Mouse (Mus musculus): ENCODE results near the gene Ttc23. TPM values are rescaled to one million over a fixed set of nuclear protein-coding genes. Genes with fewer than 3 reads are reported as not detected.

The Ttc23 gene
- polyA plus RNA-seq, 1 experiment from 2014 or later, result 6.0 TPM

GRCm38 (mm10) chr7:67617646-67618045 lies 29.6 kb upstream of the Ttc23 start:
- Histone ChIP-seq H3K27ac (ENCODE audit: low read length) (no peak overlapping the region), H3K36me3 (ENCODE audit: control insufficient read depth, insufficient read depth) (no peaks in the 10 kb centered on the region), H3K4me3 (ENCODE audit: low read depth, low read length) (no peak overlapping the region), H3K4me1 (ENCODE audit: control insufficient read depth, low read depth, low read length) (no peaks in the 10 kb centered on the region), H3K27me3 (ENCODE audit: control insufficient read depth, insufficient read depth, low read depth, low read length) (no peaks in the 10 kb centered on the region), H3K4me2 (ENCODE audit: low read depth, low read length) (no peak overlapping the region), H3K9ac (ENCODE audit: low read depth, low read length) (no peak overlapping the region), H3K9me3 (replicated peaks; ENCODE audit: control insufficient read depth, low read length) (no peaks in the 10 kb centered on the region)
- WGBS (ENCODE audit: insufficient replicate concordance), result 80% methylated on average over 10 of the region's 10 CpGs
- no peak for ATAC-seq (ENCODE audit: low read depth)

- Histone ChIP-seq H3K27me3 (ENCODE audit: control insufficient read depth, insufficient read depth, low read depth, low read length) (no peaks in the 10 kb centered on the region), H3K9ac (ENCODE audit: low read depth, low read length) (no peak overlapping the region), H3K36me3 (ENCODE audit: control insufficient read depth, insufficient read depth) (no peaks in the 10 kb centered on the region), H3K4me1 (ENCODE audit: control insufficient read depth, low read depth, low read length) (no peaks in the 10 kb centered on the region), H3K9me3 (replicated peaks; ENCODE audit: control insufficient read depth, low read length) (no peaks in the 10 kb centered on the region), H3K4me2 (ENCODE audit: low read depth, low read length) (no peak overlapping the region), H3K27ac (ENCODE audit: low read length) (no peak overlapping the region), H3K4me3 (ENCODE audit: low read depth, low read length) (no peak overlapping the region)
- WGBS (ENCODE audit: insufficient replicate concordance), result 77% methylated on average over 3 of the region's 3 CpGs
- ATAC-seq (ENCODE audit: low read depth), result no peak
These were observed 28.9 kb upstream of the Ttc23 start for GRCm38 (mm10) chr7:67618316-67618715.

GRCm38 (mm10) chr7:67619836-67620235 lies 27.4 kb upstream of the Ttc23 start:
- no peak overlapping the region for H3K4me2 ChIP-seq (ENCODE audit: low read depth, low read length)
- H3K4me3 ChIP-seq (ENCODE audit: low read depth, low read length), result no peak overlapping the region
- whole genome bisulfite sequencing (ENCODE audit: insufficient replicate concordance), result 58% methylated on average over 4 of the region's 4 CpGs
- H3K9ac ChIP-seq (ENCODE audit: low read depth, low read length), result no peak overlapping the region
- no peaks in the 10 kb centered on the region for H3K9me3 ChIP-seq (replicated peaks; ENCODE audit: control insufficient read depth, low read length)
- H3K27me3 ChIP-seq (ENCODE audit: control insufficient read depth, insufficient read depth, low read depth, low read length), result no peaks in the 10 kb centered on the region
- no peak overlapping the region for H3K27ac ChIP-seq (ENCODE audit: low read length)
- no peaks in the 10 kb centered on the region for H3K4me1 ChIP-seq (ENCODE audit: control insufficient read depth, low read depth, low read length)
- ATAC-seq (ENCODE audit: low read depth), result no peak
- H3K36me3 ChIP-seq (ENCODE audit: control insufficient read depth, insufficient read depth), result no peaks in the 10 kb centered on the region

GRCm38 (mm10) chr7:67622151-67622550 lies 25.1 kb upstream of the Ttc23 start:
- Histone ChIP-seq H3K27ac (ENCODE audit: low read length) (no peak overlapping the region), H3K36me3 (ENCODE audit: control insufficient read depth, insufficient read depth) (no peaks in the 10 kb centered on the region), H3K9me3 (replicated peaks; ENCODE audit: control insufficient read depth, low read length) (no peaks in the 10 kb centered on the region), H3K4me2 (ENCODE audit: low read depth, low read length) (no peak overlapping the region), H3K4me1 (ENCODE audit: control insufficient read depth, low read depth, low read length) (no peaks in the 10 kb centered on the region), H3K4me3 (ENCODE audit: low read depth, low read length) (no peak overlapping the region), H3K27me3 (ENCODE audit: control insufficient read depth, insufficient read depth, low read depth, low read length) (no peaks in the 10 kb centered on the region), H3K9ac (ENCODE audit: low read depth, low read length) (no peak overlapping the region)
- WGBS (ENCODE audit: insufficient replicate concordance), result 52% methylated on average over 3 of the region's 3 CpGs
- no peak for ATAC-seq (ENCODE audit: low read depth)

- Histone ChIP-seq H3K4me2 (ENCODE audit: low read depth, low read length) (no peak overlapping the region), H3K9ac (ENCODE audit: low read depth, low read length) (no peak overlapping the region), H3K36me3 (ENCODE audit: control insufficient read depth, insufficient read depth) (no peaks in the 10 kb centered on the region), H3K4me1 (ENCODE audit: control insufficient read depth, low read depth, low read length) (no peaks in the 10 kb centered on the region), H3K27me3 (ENCODE audit: control insufficient read depth, insufficient read depth, low read depth, low read length) (no peaks in the 10 kb centered on the region), H3K4me3 (ENCODE audit: low read depth, low read length) (no peak overlapping the region), H3K27ac (ENCODE audit: low read length) (no peak overlapping the region), H3K9me3 (replicated peaks; ENCODE audit: control insufficient read depth, low read length) (no peaks in the 10 kb centered on the region)
- WGBS (ENCODE audit: insufficient replicate concordance), result 70% methylated on average over 5 of the region's 5 CpGs
- ATAC-seq (ENCODE audit: low read depth), result no peak
These were observed 20.5 kb upstream of the Ttc23 start for GRCm38 (mm10) chr7:67626671-67627070.

GRCm38 (mm10) chr7:67629681-67630080 lies 17.5 kb upstream of the Ttc23 start:
- Histone ChIP-seq H3K27me3 (ENCODE audit: control insufficient read depth, insufficient read depth, low read depth, low read length) (no peaks in the 10 kb centered on the region), H3K9me3 (replicated peaks; ENCODE audit: control insufficient read depth, low read length) (no peaks in the 10 kb centered on the region), H3K4me1 (ENCODE audit: control insufficient read depth, low read depth, low read length) (no peaks in the 10 kb centered on the region), H3K36me3 (ENCODE audit: control insufficient read depth, insufficient read depth) (no peaks in the 10 kb centered on the region), H3K4me3 (ENCODE audit: low read depth, low read length) (no peak overlapping the region), H3K27ac (ENCODE audit: low read length) (no peak overlapping the region), H3K4me2 (ENCODE audit: low read depth, low read length) (no peak overlapping the region), H3K9ac (ENCODE audit: low read depth, low read length) (no peak overlapping the region)
- ATAC-seq (ENCODE audit: low read depth), result no peak
- 53% methylated on average over 5 of the region's 5 CpGs for WGBS (ENCODE audit: insufficient replicate concordance)

GRCm38 (mm10) chr7:67630817-67631216 lies 16.4 kb upstream of the Ttc23 start:
- no peaks in the 10 kb centered on the region for H3K27me3 ChIP-seq (ENCODE audit: control insufficient read depth, insufficient read depth, low read depth, low read length)
- H3K9me3 ChIP-seq (replicated peaks; ENCODE audit: control insufficient read depth, low read length), result no peaks in the 10 kb centered on the region
- H3K9ac ChIP-seq (ENCODE audit: low read depth, low read length), result no peak overlapping the region
- H3K36me3 ChIP-seq (ENCODE audit: control insufficient read depth, insufficient read depth), result no peaks in the 10 kb centered on the region
- ATAC-seq (ENCODE audit: low read depth), result 0 out of 2 replicates have a peak, but pooled peaks have one; percentile 45
- H3K4me3 ChIP-seq (ENCODE audit: low read depth, low read length), result no peak overlapping the region
- no peak overlapping the region for H3K4me2 ChIP-seq (ENCODE audit: low read depth, low read length)
- H3K27ac ChIP-seq (ENCODE audit: low read length), result no peak overlapping the region
- 15% methylated on average over 2 of the region's 2 CpGs for WGBS (ENCODE audit: insufficient replicate concordance)
- no peaks in the 10 kb centered on the region for H3K4me1 ChIP-seq (ENCODE audit: control insufficient read depth, low read depth, low read length)

- H3K9ac ChIP-seq (ENCODE audit: low read depth, low read length), result no peak overlapping the region
- no peak for ATAC-seq (ENCODE audit: low read depth)
- H3K4me3 ChIP-seq (ENCODE audit: low read depth, low read length), result no peak overlapping the region
- no peak overlapping the region for H3K27ac ChIP-seq (ENCODE audit: low read length)
- H3K9me3 ChIP-seq (replicated peaks; ENCODE audit: control insufficient read depth, low read length), result no peaks in the 10 kb centered on the region
- 72% methylated on average over 5 of the region's 5 CpGs for WGBS (ENCODE audit: insufficient replicate concordance)
- H3K36me3 ChIP-seq (ENCODE audit: control insufficient read depth, insufficient read depth), result no peaks in the 10 kb centered on the region
- H3K4me2 ChIP-seq (ENCODE audit: low read depth, low read length), result no peak overlapping the region
- no peaks in the 10 kb centered on the region for H3K27me3 ChIP-seq (ENCODE audit: control insufficient read depth, insufficient read depth, low read depth, low read length)
- no peaks in the 10 kb centered on the region for H3K4me1 ChIP-seq (ENCODE audit: control insufficient read depth, low read depth, low read length)
These were observed 14.8 kb upstream of the Ttc23 start for GRCm38 (mm10) chr7:67632380-67632779.

- Histone ChIP-seq H3K27ac (ENCODE audit: low read length) (no peak overlapping the region), H3K4me3 (ENCODE audit: low read depth, low read length) (no peak overlapping the region), H3K9ac (ENCODE audit: low read depth, low read length) (no peak overlapping the region), H3K4me1 (ENCODE audit: control insufficient read depth, low read depth, low read length) (no peaks in the 10 kb centered on the region), H3K9me3 (replicated peaks; ENCODE audit: control insufficient read depth, low read length) (no peaks in the 10 kb centered on the region), H3K36me3 (ENCODE audit: control insufficient read depth, insufficient read depth) (no peaks in the 10 kb centered on the region), H3K4me2 (ENCODE audit: low read depth, low read length) (no peak overlapping the region), H3K27me3 (ENCODE audit: control insufficient read depth, insufficient read depth, low read depth, low read length) (no peaks in the 10 kb centered on the region)
- 69% methylated on average over 3 of the region's 3 CpGs for WGBS (ENCODE audit: insufficient replicate concordance)
- no peak for ATAC-seq (ENCODE audit: low read depth)
These were observed 13.0 kb upstream of the Ttc23 start for GRCm38 (mm10) chr7:67634210-67634609.

GRCm38 (mm10) chr7:67636161-67636560 lies 11.0 kb upstream of the Ttc23 start:
- 72% methylated on average over 2 of the region's 2 CpGs for WGBS (ENCODE audit: insufficient replicate concordance)
- no peak for ATAC-seq (ENCODE audit: low read depth)
- Histone ChIP-seq H3K36me3 (ENCODE audit: control insufficient read depth, insufficient read depth) (no peaks in the 10 kb centered on the region), H3K4me2 (ENCODE audit: low read depth, low read length) (no peak overlapping the region), H3K9me3 (replicated peaks; ENCODE audit: control insufficient read depth, low read length) (no peaks in the 10 kb centered on the region), H3K27ac (ENCODE audit: low read length) (no peak overlapping the region), H3K4me3 (ENCODE audit: low read depth, low read length) (no peak overlapping the region), H3K9ac (ENCODE audit: low read depth, low read length) (no peak overlapping the region), H3K4me1 (ENCODE audit: control insufficient read depth, low read depth, low read length) (no peaks in the 10 kb centered on the region), H3K27me3 (ENCODE audit: control insufficient read depth, insufficient read depth, low read depth, low read length) (no peaks in the 10 kb centered on the region)

All from liver, embryonic 16.5 days (tissue).